Mouse (Mus musculus) erythroblast, embryonic 14.5 days (primary cell): ENCODE data around the gene Begain.

ENCODE experiments used
- GATA1 ChIP-seq: IDR thresholded peaks from 2 replicates; pipeline ENCODE4 v1.6.1; 2012; ENCODE audit warnings: low read length, inconsistent platforms, mixed read lengths
- TAL1 ChIP-seq: IDR thresholded peaks from 3 replicates; pipeline ENCODE4 v1.6.1; 2012; ENCODE audit warnings: low read length, inconsistent platforms, mixed read lengths

DNA sequence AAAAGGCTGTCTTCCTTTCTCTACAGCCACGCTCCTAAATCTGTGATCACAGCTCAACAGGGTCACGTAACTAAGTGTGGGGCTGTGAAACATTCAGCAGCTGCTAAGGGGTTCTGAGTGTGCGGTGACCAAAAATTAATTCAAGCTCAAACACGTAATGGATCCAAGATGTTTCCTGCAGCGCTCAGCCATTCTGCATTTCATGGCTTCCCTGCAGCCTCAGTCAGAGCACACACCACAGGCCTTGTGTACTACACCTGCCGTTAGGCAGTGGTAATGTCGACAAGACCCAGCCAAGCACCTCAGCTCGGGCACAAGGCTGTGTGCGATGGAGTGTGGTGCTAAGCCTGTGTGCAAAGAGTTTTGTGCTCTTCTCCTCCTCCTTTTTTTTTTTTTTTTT lies 80.6 kb downstream of the Begain start:
- TF ChIP-seq GATA1 (no peak), TAL1 (no peak)
